Mouse (Mus musculus) lung, embryonic 15.5 days (tissue): ENCODE results near the gene Zfp365. TPM values are rescaled to one million over a fixed set of nuclear protein-coding genes. Genes with fewer than 3 reads are reported as not detected.

Experiments
- ATAC-seq: fragments of 200-750 bp; cut with Nextera tagmentation; 2 replicates; pipeline ENCODE4 v1.8.0; 2017; ENCODE audit warnings: moderate number of reproducible peaks, borderline replicate concordance; ENCODE audit not compliant: low FRiP score, low TSS enrichment; ENCODE audit errors: extremely low read depth
- H3K27ac ChIP-seq: fragments of 300-500 bp; sonication (generic); 2 replicates; pipeline ENCODE4 v1.5.1; 2015; ENCODE audit warnings: moderate library complexity, mild to moderate bottlenecking, inconsistent platforms
- H3K27me3 ChIP-seq: fragments of 300-500 bp; sonication (generic); 2 replicates; pipeline ENCODE4 v1.6.1; 2015; ENCODE audit warnings: inconsistent platforms
- H3K36me3 ChIP-seq: fragments of 300-500 bp; sonication (generic); 2 replicates; pipeline ENCODE4 v1.6.1; 2015; ENCODE audit warnings: inconsistent platforms
- H3K4me1 ChIP-seq: fragments of 300-500 bp; sonication (generic); 2 replicates; pipeline ENCODE4 v1.6.1; 2015; ENCODE audit warnings: inconsistent platforms
- H3K4me2 ChIP-seq: fragments of 300-500 bp; sonication (generic); 2 replicates; pipeline ENCODE4 v1.6.1; 2015; ENCODE audit warnings: inconsistent platforms, mild to moderate bottlenecking, moderate library complexity
- H3K4me3 ChIP-seq: fragments of 300-500 bp; sonication (generic); 2 replicates; pipeline ENCODE4 v1.5.1; 2015; ENCODE audit warnings: mild to moderate bottlenecking, inconsistent platforms
- H3K9ac ChIP-seq: fragments of 300-500 bp; sonication (generic); 2 replicates; pipeline ENCODE4 v1.6.1; 2015; ENCODE audit warnings: inconsistent platforms
- H3K9me3 ChIP-seq: fragments of 300-500 bp; sonication (generic); 2 replicates; pipeline ENCODE4 v1.6.1; 2016; ENCODE audit warnings: inconsistent platforms
- WGBS: fragments of 180-500 bp; shearing (Covaris S2); methylation state at CpG from one replicate; pipeline ENCODE4 v1.1.7; 2015; 5-methylcytosine and 5-hydroxymethylcytosine counted together
- polyA plus RNA-seq: library from polyadenylated mRNA; unstranded; fragments of >200 nt; fragmentation: Nextera tagmentation; extraction: Ambion mirVana; gene quantifications from 2 replicates; pipeline ENCODE4 v1.2.1, GENCODE M21; 2015

Gene Zfp365
- polyA plus RNA-seq, 1 experiment from 2014 or later: 1.6 TPM

- H3K4me2 ChIP-seq: no peak overlapping the region
- ATAC-seq: no peak
- H3K36me3 ChIP-seq: no peaks in the 10 kb centered on the region
- H3K9ac ChIP-seq: no peak overlapping the region
- no peaks in the 10 kb centered on the region for H3K4me1 ChIP-seq
- no peak overlapping the region for H3K27ac ChIP-seq
- H3K27me3 ChIP-seq: no peaks in the 10 kb centered on the region
- H3K9me3 ChIP-seq: no peaks in the 10 kb centered on the region
- H3K4me3 ChIP-seq: no peak overlapping the region
- 69% methylated on average over 4 of the region's 4 CpGs for WGBS
Observed at GRCm38 (mm10) chr10:67898949-67899675, 13.3 kb downstream of the Zfp365 start.

- no peak overlapping the region for H3K9ac ChIP-seq
- 90% methylated on average over 9 of the region's 9 CpGs for WGBS
- H3K36me3 ChIP-seq: no peaks in the 10 kb centered on the region
- no peaks in the 10 kb centered on the region for H3K27me3 ChIP-seq
- no peak overlapping the region for H3K4me3 ChIP-seq
- H3K4me2 ChIP-seq: no peak overlapping the region
- no peaks in the 10 kb centered on the region for H3K9me3 ChIP-seq
- ATAC-seq: no peak
- H3K27ac ChIP-seq: no peak overlapping the region
- H3K4me1 ChIP-seq: no peaks in the 10 kb centered on the region
Observed at GRCm38 (mm10) chr10:67898355-67898935, 14.0 kb downstream of the Zfp365 start.

- no peak for ATAC-seq
- WGBS: 80% methylated on average over 6 of the region's 6 CpGs
- Histone ChIP-seq H3K36me3 (no peaks in the 10 kb centered on the region), H3K27me3 (no peaks in the 10 kb centered on the region), H3K9me3 (no peaks in the 10 kb centered on the region), H3K4me3 (no peak overlapping the region), H3K27ac (no peak overlapping the region), H3K4me1 (no peaks in the 10 kb centered on the region), H3K9ac (no peak overlapping the region), H3K4me2 (no peak overlapping the region)
Observed at GRCm38 (mm10) chr10:67897281-67897680, 15.2 kb downstream of the Zfp365 start.

GRCm38 (mm10) chr10:67894683-67895082 lies 17.8 kb downstream of the Zfp365 start:
- H3K27me3 ChIP-seq: no peaks in the 10 kb centered on the region
- no peak for ATAC-seq
- no peaks in the 10 kb centered on the region for H3K9me3 ChIP-seq
- 84% methylated on average over 7 of the region's 7 CpGs for WGBS
- H3K4me1 ChIP-seq: no peaks in the 10 kb centered on the region
- H3K36me3 ChIP-seq: no peaks in the 10 kb centered on the region
- no peak overlapping the region for H3K27ac ChIP-seq
- H3K4me3 ChIP-seq: no peak overlapping the region
- H3K4me2 ChIP-seq: no peak overlapping the region
- no peak overlapping the region for H3K9ac ChIP-seq

- ATAC-seq: no peak
- 74% methylated on average over 8 of the region's 8 CpGs for WGBS
- Histone ChIP-seq H3K36me3 (no peaks in the 10 kb centered on the region), H3K9ac (no peak overlapping the region), H3K4me2 (no peak overlapping the region), H3K4me3 (no peak overlapping the region), H3K9me3 (no peaks in the 10 kb centered on the region), H3K27me3 (no peaks in the 10 kb centered on the region), H3K4me1 (no peaks in the 10 kb centered on the region), H3K27ac (no peak overlapping the region)
Observed at GRCm38 (mm10) chr10:67894059-67894458, 18.4 kb downstream of the Zfp365 start.

- no peaks in the 10 kb centered on the region for H3K27me3 ChIP-seq
- no peak overlapping the region for H3K4me2 ChIP-seq
- H3K9me3 ChIP-seq: no peaks in the 10 kb centered on the region
- H3K4me1 ChIP-seq: no peaks in the 10 kb centered on the region
- no peaks in the 10 kb centered on the region for H3K36me3 ChIP-seq
- H3K27ac ChIP-seq: no peak overlapping the region
- H3K9ac ChIP-seq: no peak overlapping the region
- ATAC-seq: no peak
- 79% methylated on average over 10 of the region's 10 CpGs for WGBS
- H3K4me3 ChIP-seq: no peak overlapping the region
Observed at GRCm38 (mm10) chr10:67893226-67893625, 19.2 kb downstream of the Zfp365 start.

GRCm38 (mm10) chr10:67891126-67891525 lies 21.3 kb downstream of the Zfp365 start:
- Histone ChIP-seq H3K4me3 (no peak overlapping the region), H3K9ac (no peak overlapping the region), H3K27me3 (no peaks in the 10 kb centered on the region), H3K9me3 (no peaks in the 10 kb centered on the region), H3K4me1 (no peaks in the 10 kb centered on the region), H3K27ac (no peak overlapping the region), H3K36me3 (no peaks in the 10 kb centered on the region), H3K4me2 (no peak overlapping the region)
- ATAC-seq: no peak
- WGBS: 67% methylated on average over 6 of the region's 6 CpGs

- H3K9ac ChIP-seq: no peak overlapping the region
- H3K9me3 ChIP-seq: no peaks in the 10 kb centered on the region
- WGBS: 89% methylated on average over 10 of the region's 10 CpGs
- no peak overlapping the region for H3K4me3 ChIP-seq
- no peak overlapping the region for H3K4me2 ChIP-seq
- no peaks in the 10 kb centered on the region for H3K4me1 ChIP-seq
- H3K27ac ChIP-seq: no peak overlapping the region
- no peak for ATAC-seq
- H3K36me3 ChIP-seq: no peaks in the 10 kb centered on the region
- no peaks in the 10 kb centered on the region for H3K27me3 ChIP-seq
Observed at GRCm38 (mm10) chr10:67887971-67888370, 24.5 kb downstream of the Zfp365 start.

- WGBS: 62% methylated on average over 4 of the region's 4 CpGs
- H3K4me3 ChIP-seq: no peak overlapping the region
- no peaks in the 10 kb centered on the region for H3K9me3 ChIP-seq
- H3K9ac ChIP-seq: no peak overlapping the region
- H3K4me1 ChIP-seq: no peaks in the 10 kb centered on the region
- ATAC-seq: no peak
- H3K36me3 ChIP-seq: no peaks in the 10 kb centered on the region
- H3K27me3 ChIP-seq: no peaks in the 10 kb centered on the region
- no peak overlapping the region for H3K4me2 ChIP-seq
- H3K27ac ChIP-seq: no peak overlapping the region
Observed at GRCm38 (mm10) chr10:67880692-67881091, 31.8 kb downstream of the Zfp365 start.

GRCm38 (mm10) chr10:67871811-67872210 lies 40.7 kb downstream of the Zfp365 start:
- no peak overlapping the region for H3K4me2 ChIP-seq
- no peaks in the 10 kb centered on the region for H3K27me3 ChIP-seq
- WGBS: 11% methylated on average over 2 of the region's 2 CpGs
- H3K36me3 ChIP-seq: no peaks in the 10 kb centered on the region
- H3K9me3 ChIP-seq: no peaks in the 10 kb centered on the region
- no peak overlapping the region for H3K9ac ChIP-seq
- no peak overlapping the region for H3K4me3 ChIP-seq
- no peak overlapping the region for H3K27ac ChIP-seq
- no peak for ATAC-seq
- H3K4me1 ChIP-seq: no peaks in the 10 kb centered on the region

- Histone ChIP-seq H3K9ac (no peak overlapping the region), H3K4me1 (no peaks in the 10 kb centered on the region), H3K27me3 (no peaks in the 10 kb centered on the region), H3K4me3 (no peak overlapping the region), H3K4me2 (no peak overlapping the region), H3K36me3 (no peaks in the 10 kb centered on the region), H3K27ac (no peak overlapping the region), H3K9me3 (no peaks in the 10 kb centered on the region)
- no peak for ATAC-seq
- WGBS: 77% methylated on average over 3 of the region's 3 CpGs
Observed at GRCm38 (mm10) chr10:67868234-67868633, 44.2 kb downstream of the Zfp365 start.

GRCm38 (mm10) chr10:67865841-67866240 lies 46.6 kb downstream of the Zfp365 start:
- Histone ChIP-seq H3K27me3 (no peaks in the 10 kb centered on the region), H3K9ac (no peak overlapping the region), H3K9me3 (no peaks in the 10 kb centered on the region), H3K36me3 (no peaks in the 10 kb centered on the region), H3K4me1 (no peaks in the 10 kb centered on the region), H3K4me3 (no peak overlapping the region), H3K4me2 (no peak overlapping the region), H3K27ac (no peak overlapping the region)
- 92% methylated on average over 6 of the region's 6 CpGs for WGBS
- no peak for ATAC-seq
